Mouse (Mus musculus) intestine, embryonic 16.5 days (tissue): ENCODE measurements around the gene Gm49339. TPM values are rescaled to one million over a fixed set of nuclear protein-coding genes. Genes with fewer than 3 reads are reported as not detected.
"Not testable (repeated sequence)": the region's sequence is repeated elsewhere in the genome, so short reads cannot be mapped to it uniquely, and the experiment has no call there.

Experiments used
- ATAC-seq: fragments of 200-750 bp; cut with Nextera tagmentation; 2 replicates; pipeline ENCODE4 v1.8.0; 2017; ENCODE audit warnings: moderate TSS enrichment, moderate library complexity
- H3K27ac ChIP-seq: fragments of 300-500 bp; sonication (generic); 2 replicates; pipeline ENCODE4 v1.5.1; 2014; ENCODE audit warnings: mild to moderate bottlenecking, low read length
- H3K27me3 ChIP-seq: fragments of 300-500 bp; sonication (generic); replicated peaks from 2 replicates; pipeline ENCODE4 v1.6.1; 2014; ENCODE audit warnings: low read length, control low read depth, mixed read lengths; ENCODE audit not compliant: control insufficient read depth, insufficient read depth
- H3K36me3 ChIP-seq: fragments of 300-500 bp; sonication (generic); 2 replicates; pipeline ENCODE4 v1.6.1; 2014; ENCODE audit warnings: low read length, control low read depth; ENCODE audit not compliant: control insufficient read depth, insufficient read depth
- H3K4me1 ChIP-seq: fragments of 300-500 bp; sonication (generic); 2 replicates; pipeline ENCODE4 v1.6.1; 2014; ENCODE audit warnings: low read length, control low read depth, mixed read lengths; ENCODE audit not compliant: control insufficient read depth, insufficient read depth
- H3K4me2 ChIP-seq: fragments of 300-500 bp; sonication (generic); 2 replicates; pipeline ENCODE4 v1.6.1; 2014; ENCODE audit warnings: low read depth, low read length, control low read depth
- H3K4me3 ChIP-seq: fragments of 300-500 bp; sonication (generic); 2 replicates; pipeline ENCODE4 v1.5.1; 2014; ENCODE audit warnings: mild to moderate bottlenecking, low read length
- H3K9ac ChIP-seq: fragments of 300-500 bp; sonication (generic); 2 replicates; pipeline ENCODE4 v1.6.1; 2014; ENCODE audit warnings: low read depth, low read length
- H3K9me3 ChIP-seq: fragments of 300-500 bp; sonication (generic); 2 replicates; pipeline ENCODE4 v1.6.1; 2016; ENCODE audit warnings: low read length, control low read depth; ENCODE audit not compliant: control insufficient read depth
- WGBS: fragments of 180-500 bp; shearing (Covaris S2); extraction: QIAGEN DNeasy Blood & Tissue Kit; methylation state at CpG from one replicate; pipeline ENCODE4 v1.1.7; 2014; 5-methylcytosine and 5-hydroxymethylcytosine counted together
- polyA plus RNA-seq: library from polyadenylated mRNA; unstranded; fragments of >200 nt; fragmentation: Nextera tagmentation; extraction: Ambion mirVana; gene quantifications from 2 replicates; pipeline ENCODE4 v1.2.1, GENCODE M21; 2015

The Gm49339 gene
- polyA plus RNA-seq = 0.72 TPM in 1 of 2 replicates, not detected in the other

- ATAC-seq, H3K36me3 ChIP-seq, H3K4me1 ChIP-seq, H3K27ac ChIP-seq, H3K9me3 ChIP-seq, H3K4me2 ChIP-seq, H3K27me3 ChIP-seq, H3K4me3 ChIP-seq, H3K9ac ChIP-seq: not testable (repeated sequence)
- WGBS = 81% methylated on average over 1 of the region's 3 CpGs
These were observed at the start of gene Gm49339, which contains the start of gene Lilr4b for GRCm38 (mm10) chr10:51480397-51480796. Gene Gm49339 (plus strand): TSS chr10:51480612. Gene Lilr4b (plus strand): TSS chr10:51480632.

- Histone ChIP-seq H3K36me3 (no peaks in the 10 kb centered on the region), H3K4me1 (no peaks in the 10 kb centered on the region), H3K4me2 (no peak overlapping the region), H3K27ac (no peak overlapping the region), H3K4me3 (no peak overlapping the region), H3K27me3 (no peaks in the 10 kb centered on the region), H3K9me3 (no peaks in the 10 kb centered on the region), H3K9ac (no peak overlapping the region)
- ATAC-seq = no peak
These were observed 47.5 kb upstream of the Gm49339 start for GRCm38 (mm10) chr10:51432940-51433339.

DNA sequence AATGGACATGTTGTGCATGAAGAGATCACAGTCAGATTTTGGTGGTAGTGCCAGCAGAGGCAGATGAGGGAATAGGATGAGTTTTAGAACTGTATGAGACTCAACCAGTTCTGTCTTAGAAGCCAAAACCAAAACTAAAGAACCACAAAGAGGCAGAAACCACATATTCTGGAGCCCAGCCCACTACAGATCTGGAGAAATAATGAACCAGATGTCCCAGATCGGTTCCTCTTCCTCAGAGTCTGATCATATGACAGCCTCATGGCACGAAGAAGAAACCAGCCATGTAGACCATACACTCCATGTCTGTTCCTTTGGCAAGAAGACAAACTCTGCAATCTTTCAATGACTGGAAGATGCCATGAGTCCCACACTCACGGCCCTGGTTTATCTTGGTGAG lies 44.7 kb upstream of the Gm49339 start:
- Histone ChIP-seq H3K4me1 (no peaks in the 10 kb centered on the region), H3K9me3 (no peaks in the 10 kb centered on the region), H3K4me2 (no peak overlapping the region), H3K4me3 (no peak overlapping the region), H3K9ac (no peak overlapping the region), H3K36me3 (no peaks in the 10 kb centered on the region), H3K27ac (no peak overlapping the region), H3K27me3 (no peaks in the 10 kb centered on the region)
- ATAC-seq = no peak
- 82% methylated on average over 3 of the region's 3 CpGs for WGBS

- Histone ChIP-seq H3K4me2 (no peak overlapping the region), H3K9ac (no peak overlapping the region), H3K36me3 (no peaks in the 10 kb centered on the region), H3K27ac (no peak overlapping the region), H3K9me3 (no peaks in the 10 kb centered on the region), H3K4me1 (no peaks in the 10 kb centered on the region), H3K4me3 (no peak overlapping the region), H3K27me3 (no peaks in the 10 kb centered on the region)
- WGBS = 68% methylated on average over 4 of the region's 4 CpGs
- ATAC-seq = peak; percentile 63
These were observed 28.8 kb upstream of the Gm49339 start for GRCm38 (mm10) chr10:51451610-51452009.

DNA sequence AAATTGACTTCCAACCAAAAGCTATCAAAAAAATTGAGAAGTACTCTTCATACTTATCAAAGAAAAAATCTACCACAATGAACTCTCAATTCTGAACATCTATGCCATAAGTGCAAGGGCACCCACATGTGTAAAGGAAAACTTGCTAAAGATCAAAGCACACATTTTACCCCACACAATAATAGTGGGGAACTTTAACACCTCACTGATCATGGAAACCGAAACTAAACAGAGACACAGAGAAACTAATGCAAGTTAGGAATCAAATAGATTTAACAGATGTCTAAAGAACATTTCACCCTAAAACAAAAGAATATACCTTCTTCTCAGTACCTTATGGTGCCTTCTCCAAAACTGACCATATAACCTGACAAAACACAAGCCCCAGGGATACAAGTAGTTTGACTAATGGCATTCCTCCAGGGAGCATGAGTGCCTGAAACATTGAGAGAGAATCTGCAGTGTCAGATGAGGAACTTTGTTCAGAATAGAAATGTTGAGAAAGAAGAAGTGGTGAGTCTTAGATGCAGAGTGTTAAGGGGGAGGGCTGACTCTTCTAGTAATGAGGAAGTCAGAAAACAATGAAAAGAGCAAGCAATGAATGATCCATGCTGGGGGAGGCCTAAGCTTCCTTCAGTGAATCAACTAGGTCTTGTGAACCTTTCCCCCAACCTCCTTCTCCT lies 26.7 kb upstream of the Gm49339 start:
- H3K27me3 ChIP-seq = no peaks in the 10 kb centered on the region
- H3K9ac ChIP-seq = no peak overlapping the region
- no peak overlapping the region for H3K4me3 ChIP-seq
- no peak for ATAC-seq
- no peak overlapping the region for H3K4me2 ChIP-seq
- WGBS = 89% methylated on average over 1 of the region's 1 CpGs
- no peaks in the 10 kb centered on the region for H3K36me3 ChIP-seq
- H3K27ac ChIP-seq = no peak overlapping the region
- no peaks in the 10 kb centered on the region for H3K4me1 ChIP-seq
- no peaks in the 10 kb centered on the region for H3K9me3 ChIP-seq

- H3K27me3 ChIP-seq = no peaks in the 10 kb centered on the region
- H3K4me1 ChIP-seq = no peaks in the 10 kb centered on the region
- ATAC-seq = peak; percentile 50
- WGBS = 42% methylated on average over 1 of the region's 1 CpGs
- no peaks in the 10 kb centered on the region for H3K9me3 ChIP-seq
- no peaks in the 10 kb centered on the region for H3K36me3 ChIP-seq
- no peak overlapping the region for H3K4me3 ChIP-seq
- H3K27ac ChIP-seq = no peak overlapping the region; the same call in 1 of the 2 replicates
- no peak overlapping the region for H3K4me2 ChIP-seq
- no peak overlapping the region for H3K9ac ChIP-seq
These were observed 26.0 kb upstream of the Gm49339 start for GRCm38 (mm10) chr10:51454365-51454764.

DNA sequence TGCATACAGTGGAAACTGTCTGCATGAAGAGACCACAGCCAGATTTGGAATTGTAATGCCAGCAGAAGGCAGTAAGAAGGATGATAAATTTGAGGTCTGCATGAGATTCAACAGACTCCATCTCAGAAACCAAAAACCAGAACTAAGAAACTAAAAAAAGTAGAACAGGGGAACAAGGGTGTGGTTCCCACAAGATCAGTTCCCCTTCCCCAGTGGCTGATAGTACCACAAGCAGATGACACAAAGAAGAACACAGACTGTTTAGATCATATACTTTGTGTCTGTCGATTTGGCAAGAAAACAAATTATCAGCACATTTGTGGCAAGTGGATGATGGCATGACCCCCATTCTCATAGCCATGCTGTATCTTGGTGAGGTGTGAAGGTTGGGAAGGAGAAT lies 24.6 kb upstream of the Gm49339 start:
- H3K4me2 ChIP-seq = no peak overlapping the region
- H3K4me3 ChIP-seq = no peak overlapping the region
- no peaks in the 10 kb centered on the region for H3K4me1 ChIP-seq
- H3K27ac ChIP-seq = no peak overlapping the region
- no peak overlapping the region for H3K9ac ChIP-seq
- 62% methylated on average over 1 of the region's 1 CpGs for WGBS
- no peaks in the 10 kb centered on the region for H3K27me3 ChIP-seq
- no peak for ATAC-seq
- H3K36me3 ChIP-seq = no peaks in the 10 kb centered on the region
- no peaks in the 10 kb centered on the region for H3K9me3 ChIP-seq

DNA sequence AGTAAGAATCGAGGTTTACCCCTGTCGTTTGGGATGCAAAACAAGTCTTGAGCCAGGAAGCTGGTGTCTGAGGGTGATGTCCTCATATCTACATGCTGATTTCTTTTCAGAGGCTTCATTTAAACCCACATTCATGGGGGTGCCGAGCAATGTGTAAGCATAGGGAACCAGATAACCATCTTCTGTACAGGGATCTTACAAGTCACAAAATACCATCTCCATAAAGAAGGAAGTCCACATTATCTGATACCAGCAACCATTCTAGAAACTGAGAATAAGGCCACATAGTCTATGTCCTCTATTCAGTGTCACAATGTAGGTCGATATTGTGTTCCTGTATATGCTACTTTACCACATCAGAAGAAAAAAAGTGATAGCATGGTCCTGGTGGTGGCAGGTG lies 24.0 kb upstream of the Gm49339 start:
- H3K9ac ChIP-seq = no peak overlapping the region
- H3K27ac ChIP-seq = no peak overlapping the region
- H3K9me3 ChIP-seq = no peaks in the 10 kb centered on the region
- WGBS = 77% methylated on average over 4 of the region's 4 CpGs
- ATAC-seq = no peak
- no peaks in the 10 kb centered on the region for H3K27me3 ChIP-seq
- H3K36me3 ChIP-seq = no peaks in the 10 kb centered on the region
- no peak overlapping the region for H3K4me3 ChIP-seq
- no peak overlapping the region for H3K4me2 ChIP-seq
- H3K4me1 ChIP-seq = no peaks in the 10 kb centered on the region

DNA sequence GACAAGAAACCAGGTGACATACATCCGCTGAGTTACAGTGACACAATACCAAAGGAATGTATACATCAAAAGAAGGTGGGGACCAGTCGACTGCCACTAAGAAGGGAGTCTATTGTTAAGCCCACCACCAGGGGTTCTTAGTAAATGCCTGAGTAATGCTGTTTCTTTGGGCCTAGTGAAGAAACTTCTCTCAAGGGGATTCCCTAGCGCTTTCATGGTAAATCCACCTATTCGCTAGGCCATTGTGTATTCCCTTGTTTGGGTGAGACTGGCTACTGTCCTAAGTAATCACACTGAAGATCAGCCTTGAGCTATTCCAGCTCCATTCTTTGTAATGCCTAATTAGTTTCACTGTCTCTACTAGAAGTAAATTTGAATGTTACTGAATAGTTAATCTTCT lies 16.6 kb upstream of the Gm49339 start:
- H3K9ac ChIP-seq, H3K4me1 ChIP-seq, H3K27ac ChIP-seq, H3K4me3 ChIP-seq, H3K36me3 ChIP-seq, H3K4me2 ChIP-seq, ATAC-seq, H3K9me3 ChIP-seq, H3K27me3 ChIP-seq: not testable (repeated sequence)
- WGBS = 58% methylated on average over 4 of the region's 4 CpGs

DNA sequence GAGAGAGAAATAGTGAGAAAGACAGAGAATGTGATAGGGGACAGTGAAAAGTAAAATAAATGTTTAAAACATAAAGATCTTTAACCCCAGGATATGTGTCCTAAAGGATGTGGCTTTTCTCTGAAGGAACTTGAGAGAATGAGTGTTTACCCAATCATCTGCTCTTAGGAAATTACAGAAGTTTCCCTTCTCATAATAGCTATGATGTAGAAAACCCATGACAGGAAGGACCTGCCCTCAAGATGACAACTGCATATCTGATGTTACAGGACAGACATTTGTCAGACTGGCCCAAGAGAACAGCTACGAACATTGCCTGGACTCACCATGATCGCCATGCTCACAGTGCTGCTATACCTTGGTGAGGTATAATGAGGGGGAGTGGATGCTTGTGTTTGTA lies 10.3 kb downstream of the Gm49339 start, which contains the start of gene Lilrb4a:
Lilrb4a (plus strand) TSS at position 266 of the 400 bp plus-strand sequence.
- H3K27me3 ChIP-seq, H3K4me1 ChIP-seq, H3K9ac ChIP-seq, H3K4me3 ChIP-seq, H3K36me3 ChIP-seq, H3K4me2 ChIP-seq, H3K27ac ChIP-seq, H3K9me3 ChIP-seq, ATAC-seq: not testable (repeated sequence)
- WGBS = no CpG with 5 or more reads among the region's 2 CpGs
